Mouse (Mus musculus): ENCODE measurements at regions not wholly inside any gene's neighbourhood (a gene's known extent, or its start where the extent isn't known, plus 50 kb on each side); places are given as distances from the start of the nearest gene placed in this dataset.

GRCm38 (mm10) chr2:45439146-45439545 lies 322.0 kb upstream of the Zeb2 start:
- no peak for TF ChIP-seq CTCF (IDR thresholded peaks at IDR 0.05; ENCODE audit: insufficient read depth, low read length)
- no peak for TF ChIP-seq POLR2A (IDR thresholded peaks at IDR 0.05; ENCODE audit: borderline replicate concordance, extremely low read depth, low read depth, low read length)

All from lung, adult 2 months (tissue).